Mouse (Mus musculus) small intestine, adult 2 months (tissue): Measurements from ENCODE around the gene Bst1.

Source experiments
- CTCF ChIP-seq: fragments of 200-500 bp; IDR thresholded peaks from 2 replicates; pipeline ENCODE4 v1.5.1; 2012; ENCODE audit warnings: low read depth, mild to moderate bottlenecking, control low read depth, inconsistent platforms, low read length, moderate library complexity, mixed read lengths; ENCODE audit not compliant: insufficient replicate concordance, insufficient read length; ENCODE audit errors: extremely low read depth
- POLR2A ChIP-seq: fragments of 200-500 bp; IDR thresholded peaks from 2 replicates; pipeline ENCODE4 v1.6.1; 2012; ENCODE audit warnings: low read depth, mild to moderate bottlenecking, control low read depth, inconsistent platforms, low read length, moderate library complexity

DNA sequence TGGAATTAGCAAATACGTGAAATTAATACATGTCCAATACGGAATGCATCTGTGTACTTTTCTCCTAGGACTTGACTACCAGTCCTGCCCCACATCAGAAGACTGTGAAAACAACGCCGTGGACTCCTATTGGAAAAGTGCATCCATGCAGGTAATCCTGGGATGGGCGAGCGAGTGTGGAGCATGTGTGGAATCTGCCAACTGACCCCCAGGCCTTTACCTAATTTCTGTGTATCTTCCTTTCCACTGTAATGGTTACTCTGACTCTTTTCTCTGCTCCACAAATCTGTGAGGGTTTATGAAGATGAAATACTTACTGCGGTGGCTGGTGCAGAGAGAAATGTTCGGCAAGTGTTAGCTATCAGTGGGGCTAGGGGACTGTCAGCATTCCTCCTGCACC, 3.5 kb downstream of the Bst1 start:
- TF ChIP-seq CTCF (no peak), POLR2A (no peak)
